Mouse (Mus musculus) hindbrain, postnatal 0 days (tissue): ENCODE results near the gene Cd207. TPM values are rescaled to one million over a fixed set of nuclear protein-coding genes. Genes with fewer than 3 reads are reported as not detected.
A peak's percentile ranks its signal among the peaks of the same experiment; 100 is the strongest.
"Not testable (repeated sequence)": the region's sequence is repeated elsewhere in the genome, so short reads cannot be mapped to it uniquely, and the experiment has no call there.

ENCODE experiments used
- ATAC-seq: fragments of 200-750 bp; cut with Nextera tagmentation; 2 replicates; pipeline ENCODE4 v1.8.0; 2017; ENCODE audit warnings: mild to moderate bottlenecking, moderate TSS enrichment, moderate library complexity
- DNase-seq: peaks from one replicate; pipeline ENCODE4 v3.0.0-alpha.2; 2015; ENCODE audit warnings: low spot score
- H3K27ac ChIP-seq: fragments of 300-500 bp; sonication (generic); 2 replicates; pipeline ENCODE4 v1.5.1; 2014; ENCODE audit warnings: mild to moderate bottlenecking
- H3K27me3 ChIP-seq: fragments of 300-500 bp; sonication (generic); 2 replicates; pipeline ENCODE4 v1.6.1; 2014; ENCODE audit warnings: low read length, mixed read lengths; ENCODE audit not compliant: insufficient read depth
- H3K36me3 ChIP-seq: fragments of 300-500 bp; sonication (generic); 2 replicates; pipeline ENCODE4 v1.6.1; 2014; ENCODE audit warnings: low read length, mixed read lengths; ENCODE audit not compliant: insufficient read depth
- H3K4me1 ChIP-seq: fragments of 300-500 bp; sonication (generic); 2 replicates; pipeline ENCODE4 v1.6.1; 2014; ENCODE audit warnings: antibody characterized with exemption, low read length, mixed read lengths; ENCODE audit not compliant: insufficient read depth
- H3K4me2 ChIP-seq: fragments of 300-500 bp; sonication (generic); 2 replicates; pipeline ENCODE4 v1.6.1; 2014; ENCODE audit warnings: low read depth, mild to moderate bottlenecking, low read length, moderate library complexity, mixed read lengths
- H3K4me3 ChIP-seq: fragments of 300-500 bp; sonication (generic); 2 replicates; pipeline ENCODE4 v1.5.1; 2014; ENCODE audit warnings: low read length
- H3K9ac ChIP-seq: fragments of 300-500 bp; sonication (generic); replicated peaks from 2 replicates; pipeline ENCODE4 v1.6.1; 2014; ENCODE audit warnings: mild to moderate bottlenecking, low read length, moderate library complexity, mixed read lengths
- H3K9me3 ChIP-seq: fragments of 300-500 bp; sonication (generic); 2 replicates; pipeline ENCODE4 v1.6.1; 2016; ENCODE audit warnings: low read length, mixed read lengths
- CTCF ChIP-seq: IDR thresholded peaks from 2 replicates; pipeline ENCODE4 v1.5.1; 2016; ENCODE audit warnings: antibody characterized with exemption, control low read depth, low read depth
- WGBS: fragments of 180-500 bp; shearing (Covaris S2); extraction: QIAGEN DNeasy Blood & Tissue Kit; methylation state at CpG from one replicate; pipeline ENCODE4 v1.1.7; 2014; 5-methylcytosine and 5-hydroxymethylcytosine counted together
- polyA plus RNA-seq: library from polyadenylated mRNA; unstranded; fragments of >200 nt; fragmentation: Nextera tagmentation; extraction: Ambion mirVana; gene quantifications from 2 replicates; pipeline ENCODE4 v1.2.1, GENCODE M21; 2015
- total RNA-seq: library from RNA; depleted of rRNA; stranded (reverse); fragments of >200 nt; gene quantifications from 2 replicates; pipeline ENCODE4 v1.2.3, GENCODE M21; 2014

The Cd207 gene
- total and polyA plus RNA-seq, 2 experiments from 2014 or later = not detected

GRCm38 (mm10) chr6:83673395-83673794, 4.3 kb downstream of the Cd207 start:
- no peak overlapping the region for H3K4me3 ChIP-seq
- peak; percentile 77 for ATAC-seq

GRCm38 (mm10) chr6:83665009-83665408, 12.6 kb downstream of the Cd207 start:
- H3K4me1 ChIP-seq = no peaks in the 10 kb centered on the region
- no peaks in the 10 kb centered on the region for H3K36me3 ChIP-seq
- H3K9me3 ChIP-seq = no peaks in the 10 kb centered on the region
- H3K27ac ChIP-seq = no peak overlapping the region
- no peak overlapping the region for H3K9ac ChIP-seq
- no peak for TF ChIP-seq CTCF
- ATAC-seq (no peak), DNase-seq (no peak)
- H3K4me2 ChIP-seq = no peak overlapping the region
- WGBS = 87% methylated on average over 2 of the region's 2 CpGs
- H3K4me3 ChIP-seq = no peak overlapping the region
- no peaks in the 10 kb centered on the region for H3K27me3 ChIP-seq

More at GRCm38 (mm10) chr6:83673395-83673794, 4.3 kb downstream of the Cd207 start:
- Histone ChIP-seq H3K9ac (no peak overlapping the region), H3K4me1 (no peaks in the 10 kb centered on the region), H3K9me3 (no peaks in the 10 kb centered on the region), H3K27me3 (no peaks in the 10 kb centered on the region), H3K36me3 (no peaks in the 10 kb centered on the region), H3K27ac (no peak overlapping the region), H3K4me2 (no peak overlapping the region)
- peak; percentile 92 for DNase-seq
- peak; percentile 95 for TF ChIP-seq CTCF
- 5% methylated on average over 4 of the region's 4 CpGs for WGBS

GRCm38 (mm10) chr6:83660821-83661220, 16.8 kb downstream of the Cd207 start:
- no peak overlapping the region for H3K27ac ChIP-seq
- H3K4me2 ChIP-seq = no peak overlapping the region
- no peaks in the 10 kb centered on the region for H3K4me1 ChIP-seq
- no peaks in the 10 kb centered on the region for H3K27me3 ChIP-seq
- WGBS = 80% methylated on average over 4 of the region's 4 CpGs
- H3K4me3 ChIP-seq = no peak overlapping the region
- H3K9me3 ChIP-seq = no peaks in the 10 kb centered on the region
- no peak for TF ChIP-seq CTCF
- no peak for DNase-seq
- H3K36me3 ChIP-seq = no peaks in the 10 kb centered on the region
- H3K9ac ChIP-seq = no peak overlapping the region
- ATAC-seq = no peak

- H3K36me3 ChIP-seq = no peaks in the 10 kb centered on the region
- no peak within 1 kb of the TSS for H3K4me2 ChIP-seq
- no peaks in the 10 kb centered on the region for H3K9me3 ChIP-seq
- no peaks in the 10 kb centered on the region for H3K4me1 ChIP-seq
- H3K4me3 ChIP-seq = no peak within 1 kb of the TSS
- DNase-seq (no peak), ATAC-seq (no peak)
- TF ChIP-seq CTCF = no peak
- no peaks in the 10 kb centered on the region for H3K27me3 ChIP-seq
- no peak within 1 kb of the TSS for H3K9ac ChIP-seq
- 90% methylated on average over 2 of the region's 2 CpGs for WGBS
- H3K27ac ChIP-seq = no peak within 1 kb of the TSS
Measured at GRCm38 (mm10) chr6:83656087-83656486, 21.6 kb downstream of the Cd207 start, which contains the start of gene Clec4f. Clec4f (minus strand) TSS chr6:83656187.

GRCm38 (mm10) chr6:83646715-83647114, 30.9 kb downstream of the Cd207 start:
- Histone ChIP-seq H3K36me3 (no peaks in the 10 kb centered on the region), H3K27me3 (no peaks in the 10 kb centered on the region), H3K4me1 (no peaks in the 10 kb centered on the region), H3K27ac (no peak overlapping the region), H3K9ac (no peak overlapping the region), H3K9me3 (no peaks in the 10 kb centered on the region), H3K4me2 (no peak overlapping the region), H3K4me3 (no peak overlapping the region)
- 89% methylated on average over 10 of the region's 10 CpGs for WGBS
- TF ChIP-seq CTCF = no peak
- ATAC-seq (no peak), DNase-seq (no peak)

- no peak for TF ChIP-seq CTCF
- H3K4me3 ChIP-seq = no peak overlapping the region
- H3K27me3 ChIP-seq = no peaks in the 10 kb centered on the region
- ATAC-seq (no peak), DNase-seq (no peak)
- WGBS = 78% methylated on average over 1 of the region's 1 CpGs
- no peak overlapping the region for H3K4me2 ChIP-seq
- H3K9me3 ChIP-seq = no peaks in the 10 kb centered on the region
- H3K9ac ChIP-seq = no peak overlapping the region
- H3K27ac ChIP-seq = no peak overlapping the region
- H3K36me3 ChIP-seq = no peaks in the 10 kb centered on the region
- no peaks in the 10 kb centered on the region for H3K4me1 ChIP-seq
Measured at GRCm38 (mm10) chr6:83635329-83635728, 42.3 kb downstream of the Cd207 start.

GRCm38 (mm10) chr6:83634631-83635030, 43.0 kb downstream of the Cd207 start:
- not testable (repeated sequence) for H3K27ac ChIP-seq, H3K4me2 ChIP-seq, H3K9me3 ChIP-seq, DNase-seq, H3K4me3 ChIP-seq, H3K27me3 ChIP-seq, H3K9ac ChIP-seq, H3K36me3 ChIP-seq, ATAC-seq, H3K4me1 ChIP-seq
- WGBS = 86% methylated on average over 4 of the region's 4 CpGs

GRCm38 (mm10) chr6:83634106-83634505, 43.6 kb downstream of the Cd207 start:
- not testable (repeated sequence) for DNase-seq, ATAC-seq, H3K36me3 ChIP-seq, H3K4me2 ChIP-seq, H3K27me3 ChIP-seq, H3K9me3 ChIP-seq, H3K9ac ChIP-seq, H3K4me1 ChIP-seq, H3K4me3 ChIP-seq, H3K27ac ChIP-seq
- WGBS = 63% methylated on average over 5 of the region's 5 CpGs
